Mouse (Mus musculus) forebrain, embryonic 13.5 days (tissue): ENCODE measurements around the gene Krt34. TPM values are rescaled to one million over a fixed set of nuclear protein-coding genes. Genes with fewer than 3 reads are reported as not detected.
A peak's percentile ranks its signal among the peaks of the same experiment; 100 is the strongest.

Experiments used
- ATAC-seq: fragments of 200-750 bp; cut with Nextera tagmentation; 2 replicates; pipeline ENCODE4 v1.8.0; 2017
- H3K27ac ChIP-seq: fragments of 300-500 bp; sonication (generic); 2 replicates; pipeline ENCODE4 v1.5.1; 2015; ENCODE audit warnings: inconsistent platforms, mild to moderate bottlenecking, moderate library complexity
- H3K27me3 ChIP-seq: fragments of 300-500 bp; sonication (generic); 2 replicates; pipeline ENCODE4 v1.6.1; 2015; ENCODE audit warnings: mild to moderate bottlenecking, inconsistent platforms
- H3K36me3 ChIP-seq: fragments of 300-500 bp; sonication (generic); 2 replicates; pipeline ENCODE4 v1.6.1; 2015; ENCODE audit warnings: mild to moderate bottlenecking, inconsistent platforms; ENCODE audit not compliant: poor library complexity, severe bottlenecking
- H3K4me1 ChIP-seq: fragments of 300-500 bp; sonication (generic); 2 replicates; pipeline ENCODE4 v1.6.1; 2015; ENCODE audit warnings: inconsistent platforms
- H3K4me2 ChIP-seq: fragments of 300-500 bp; sonication (generic); 2 replicates; pipeline ENCODE4 v1.6.1; 2015; ENCODE audit warnings: inconsistent platforms, mild to moderate bottlenecking, moderate library complexity
- H3K4me3 ChIP-seq: fragments of 300-500 bp; sonication (generic); 2 replicates; pipeline ENCODE4 v1.5.1; 2015; ENCODE audit warnings: mild to moderate bottlenecking, inconsistent platforms
- H3K9ac ChIP-seq: fragments of 300-500 bp; sonication (generic); 2 replicates; pipeline ENCODE4 v1.6.1; 2015; ENCODE audit warnings: mild to moderate bottlenecking, inconsistent platforms
- H3K9me3 ChIP-seq: fragments of 300-500 bp; sonication (generic); replicated peaks from 2 replicates; pipeline ENCODE4 v1.6.1; 2016; ENCODE audit warnings: inconsistent platforms
- WGBS: fragments of 180-500 bp; shearing (Covaris S2); methylation state at CpG from one replicate; pipeline ENCODE4 v1.1.7; 2015; 5-methylcytosine and 5-hydroxymethylcytosine counted together
- polyA plus RNA-seq: library from polyadenylated mRNA; unstranded; fragments of >200 nt; fragmentation: Nextera tagmentation; extraction: Ambion mirVana; gene quantifications from 2 replicates; pipeline ENCODE4 v1.2.1, GENCODE M21; 2015

Krt34 gene
- polyA plus RNA-seq, 1 experiment from 2014 or later, result not detected

GRCm38 (mm10) chr11:100029768-100030167 is 11.6 kb downstream of the Krt34 start, which contains the start of gene Krt33b:
Gene Krt33b (minus strand): TSS chr11:100029868.
- no peak for ATAC-seq
- no peak within 1 kb of the TSS for H3K9ac ChIP-seq
- H3K4me1 ChIP-seq, result no peaks in the 10 kb centered on the region
- no peaks in the 10 kb centered on the region for H3K27me3 ChIP-seq
- 87% methylated on average over 6 of the region's 6 CpGs for WGBS
- H3K27ac ChIP-seq, result no peak within 1 kb of the TSS
- no peaks in the 10 kb centered on the region for H3K36me3 ChIP-seq
- no peak within 1 kb of the TSS for H3K4me2 ChIP-seq
- no peak within 1 kb of the TSS for H3K4me3 ChIP-seq
- H3K9me3 ChIP-seq, result no peaks in the 10 kb centered on the region

DNA sequence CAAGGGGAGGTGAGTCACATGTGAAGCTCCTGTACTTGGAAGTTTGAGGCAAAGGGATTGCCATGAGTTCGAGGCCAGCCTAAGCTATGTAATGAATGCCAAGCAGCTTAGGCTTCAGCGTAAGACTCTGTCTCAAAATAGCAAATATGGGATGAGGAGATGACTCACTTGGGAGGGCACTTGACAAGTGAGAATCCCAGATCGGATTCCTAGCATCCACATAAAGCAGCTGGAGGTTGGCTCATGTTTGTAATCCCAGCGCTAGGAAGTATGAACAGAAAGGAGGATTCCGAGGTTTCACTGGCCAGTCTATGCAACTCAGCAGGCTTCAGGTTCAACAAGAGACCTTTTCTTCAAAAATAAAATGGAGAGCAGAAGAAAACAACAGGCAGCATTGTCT is 19.9 kb downstream of the Krt34 start:
- Histone ChIP-seq H3K27me3 (no peaks in the 10 kb centered on the region), H3K4me2 (no peak overlapping the region), H3K4me3 (no peak overlapping the region), H3K4me1 (no peaks in the 10 kb centered on the region), H3K27ac (no peak overlapping the region), H3K9ac (no peak overlapping the region), H3K36me3 (no peaks in the 10 kb centered on the region), H3K9me3 (no peaks in the 10 kb centered on the region)
- ATAC-seq, result no peak
- 86% methylated on average over 5 of the region's 5 CpGs for WGBS

DNA sequence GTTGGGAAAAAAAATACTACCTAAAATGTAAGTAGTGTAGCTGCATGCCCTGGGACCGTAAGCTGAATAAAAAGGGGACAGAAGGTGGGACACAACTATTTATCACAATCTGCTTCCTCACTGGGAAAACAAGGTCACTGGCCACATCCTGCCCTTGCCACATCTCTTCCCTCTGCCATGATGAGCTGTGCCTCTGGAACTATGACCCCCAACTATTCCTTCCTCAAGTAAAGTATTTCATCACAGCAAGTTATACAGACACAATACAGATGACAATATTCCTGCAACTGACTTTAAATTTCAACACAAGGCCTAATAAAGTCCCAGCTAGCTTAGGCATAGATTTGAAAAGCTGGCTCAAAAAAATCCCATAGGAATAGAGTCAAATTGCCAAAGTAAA is 21.9 kb downstream of the Krt34 start:
- Histone ChIP-seq H3K4me2 (no peak overlapping the region), H3K9ac (no peak overlapping the region), H3K36me3 (no peaks in the 10 kb centered on the region), H3K4me1 (no peaks in the 10 kb centered on the region), H3K9me3 (no peaks in the 10 kb centered on the region), H3K27me3 (no peaks in the 10 kb centered on the region), H3K27ac (no peak overlapping the region), H3K4me3 (no peak overlapping the region)
- ATAC-seq, result no peak
- 94% methylated on average over 1 of the region's 1 CpGs for WGBS

DNA sequence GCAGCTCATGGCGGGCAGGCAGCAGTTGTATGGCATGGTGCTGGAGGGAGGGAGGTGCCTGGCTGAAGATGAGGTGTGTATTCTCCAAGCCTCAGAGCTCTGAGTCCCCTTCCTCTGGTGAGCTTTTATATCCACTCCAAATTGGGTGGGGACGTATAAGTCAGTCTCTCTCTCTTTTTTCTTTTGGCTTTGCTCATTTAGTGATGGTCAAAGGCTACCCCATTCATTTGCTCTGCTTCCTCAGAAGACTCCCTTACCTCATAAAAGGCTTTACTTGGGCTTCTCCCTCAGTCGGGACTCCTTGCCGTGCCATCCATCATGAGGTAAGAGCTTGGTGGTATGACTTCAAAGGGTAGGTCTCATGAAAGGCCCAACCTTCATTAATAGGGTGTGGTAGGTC is 25.2 kb downstream of the Krt34 start, which contains the start of gene Krt33a:
TSS of gene Krt33a (minus strand) at position 101 of the 400 bp plus-strand sequence.
- no peaks in the 10 kb centered on the region for H3K4me1 ChIP-seq
- H3K4me3 ChIP-seq, result no peak within 1 kb of the TSS
- 92% methylated on average over 4 of the region's 4 CpGs for WGBS
- H3K36me3 ChIP-seq, result no peaks in the 10 kb centered on the region
- no peak for ATAC-seq
- no peak within 1 kb of the TSS for H3K4me2 ChIP-seq
- no peaks in the 10 kb centered on the region for H3K9me3 ChIP-seq
- H3K27me3 ChIP-seq, result no peaks in the 10 kb centered on the region
- no peak within 1 kb of the TSS for H3K9ac ChIP-seq
- H3K27ac ChIP-seq, result no peak within 1 kb of the TSS

DNA sequence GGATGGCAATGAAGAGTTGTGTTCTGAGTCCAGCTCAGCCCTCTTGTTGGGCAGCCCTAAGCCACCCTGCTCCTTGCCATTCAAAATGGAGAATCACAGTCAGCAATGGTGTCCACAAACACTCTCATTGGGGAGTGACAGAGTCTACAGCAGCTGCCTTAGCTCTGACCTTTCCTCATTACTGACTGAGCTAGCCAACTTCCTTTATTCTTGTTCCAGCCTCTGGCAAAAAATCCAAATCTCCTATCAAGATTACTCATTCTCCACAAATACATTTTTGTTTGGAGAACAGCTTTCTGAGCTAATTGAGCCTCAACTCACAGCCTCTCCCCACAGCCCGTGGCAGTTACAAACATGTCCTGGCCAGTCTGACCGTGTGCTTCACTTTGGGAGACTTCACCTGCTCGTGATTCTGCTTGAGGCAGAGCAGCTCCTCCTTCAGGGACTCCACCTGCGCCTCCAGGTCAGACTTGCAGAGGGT is 27.6 kb downstream of the Krt34 start:
- Histone ChIP-seq H3K4me2 (no peak overlapping the region), H3K36me3 (no peaks in the 10 kb centered on the region), H3K9ac (no peak overlapping the region), H3K4me3 (no peak overlapping the region), H3K9me3 (no peaks in the 10 kb centered on the region), H3K4me1 (no peaks in the 10 kb centered on the region), H3K27ac (no peak overlapping the region), H3K27me3 (no peaks in the 10 kb centered on the region)
- WGBS, result 83% methylated on average over 4 of the region's 4 CpGs
- no peak for ATAC-seq

DNA sequence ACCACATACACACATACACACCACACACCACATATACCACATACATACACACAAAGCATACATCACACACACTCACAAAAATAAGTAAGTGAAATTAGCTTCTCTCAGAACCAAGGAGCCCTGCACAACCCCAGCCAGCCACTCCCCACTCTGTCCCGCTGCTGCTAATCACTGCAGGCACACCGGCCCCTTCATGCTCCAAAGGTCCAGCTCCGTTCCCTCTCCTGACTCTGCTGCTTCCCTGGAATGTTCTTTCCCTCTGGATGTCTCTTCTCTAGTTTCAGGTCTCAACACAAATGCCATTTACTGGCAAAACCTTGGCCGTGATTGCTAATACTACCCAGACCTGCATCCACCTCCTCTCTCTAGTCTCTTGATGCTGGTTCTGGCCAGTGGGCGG is 30.7 kb downstream of the Krt34 start:
- H3K4me2 ChIP-seq, result no peak overlapping the region
- H3K9ac ChIP-seq, result no peak overlapping the region
- no peaks in the 10 kb centered on the region for H3K4me1 ChIP-seq
- no peaks in the 10 kb centered on the region for H3K27me3 ChIP-seq
- H3K36me3 ChIP-seq, result no peaks in the 10 kb centered on the region
- no peak overlapping the region for H3K27ac ChIP-seq
- no peak overlapping the region for H3K4me3 ChIP-seq
- no peaks in the 10 kb centered on the region for H3K9me3 ChIP-seq
- ATAC-seq, result no peak
- 87% methylated on average over 5 of the region's 5 CpGs for WGBS

- Histone ChIP-seq H3K4me1 (no peaks in the 10 kb centered on the region), H3K9ac (no peak overlapping the region), H3K27me3 (no peaks in the 10 kb centered on the region), H3K27ac (no peak overlapping the region), H3K9me3 (no peaks in the 10 kb centered on the region), H3K4me2 (no peak overlapping the region), H3K36me3 (no peaks in the 10 kb centered on the region), H3K4me3 (no peak overlapping the region)
- ATAC-seq, result no peak
- WGBS, result 84% methylated on average over 5 of the region's 5 CpGs
Measured at GRCm38 (mm10) chr11:100008336-100008735, 33.0 kb downstream of the Krt34 start.

DNA sequence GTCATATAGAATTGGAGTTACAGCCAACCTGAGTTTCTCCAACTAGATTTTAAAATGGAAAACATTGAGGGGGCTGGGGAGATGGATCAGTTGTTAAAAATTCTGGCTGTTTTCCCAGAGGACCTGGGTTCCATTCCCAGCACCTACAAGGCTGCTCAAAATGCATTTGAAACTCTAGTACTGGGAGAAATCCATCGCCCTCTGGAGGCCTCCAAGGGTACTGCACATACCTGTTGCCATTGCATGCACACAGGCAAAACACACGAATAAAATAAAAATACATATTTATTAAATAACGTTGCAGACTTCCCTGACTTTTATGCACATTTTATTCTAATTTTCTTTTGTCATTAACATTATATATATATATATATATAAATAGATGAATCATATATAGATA is 34.7 kb downstream of the Krt34 start:
- H3K27me3 ChIP-seq, result no peaks in the 10 kb centered on the region
- no peak overlapping the region for H3K9ac ChIP-seq
- WGBS, result 59% methylated on average over 3 of the region's 3 CpGs
- ATAC-seq, result no peak
- H3K4me3 ChIP-seq, result no peak overlapping the region
- H3K4me2 ChIP-seq, result no peak overlapping the region
- no peaks in the 10 kb centered on the region for H3K36me3 ChIP-seq
- no peaks in the 10 kb centered on the region for H3K4me1 ChIP-seq
- H3K27ac ChIP-seq, result no peak overlapping the region
- H3K9me3 ChIP-seq, result 0 out of 2 replicates have a peak, but pooled peaks cover 2% of the 10 kb centered on the region

DNA sequence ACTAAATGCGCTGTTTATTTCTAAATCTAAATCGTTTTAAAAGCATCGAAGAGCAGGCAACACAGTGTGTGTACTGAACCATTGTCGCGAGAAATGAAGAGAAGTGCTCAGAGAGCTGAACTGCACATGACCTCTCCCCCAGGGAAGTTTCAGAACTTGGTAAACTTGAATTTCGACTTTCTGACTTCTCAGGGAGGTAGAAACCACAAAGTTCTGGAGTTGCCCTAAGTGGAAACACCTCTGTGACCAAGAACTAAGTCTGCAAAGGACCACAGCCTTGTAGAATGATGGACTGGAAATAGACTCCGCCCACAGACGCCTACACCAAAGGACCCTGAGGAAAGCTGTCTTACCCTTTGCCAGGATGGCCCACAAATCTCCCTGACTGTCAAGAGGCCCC is 35.4 kb downstream of the Krt34 start:
- Histone ChIP-seq H3K4me1 (no peaks in the 10 kb centered on the region), H3K4me2 (no peak overlapping the region), H3K9me3 (0 out of 2 replicates have a peak, but pooled peaks cover 4% of the 10 kb centered on the region), H3K9ac (no peak overlapping the region), H3K27ac (no peak overlapping the region), H3K4me3 (no peak overlapping the region), H3K27me3 (no peaks in the 10 kb centered on the region), H3K36me3 (no peaks in the 10 kb centered on the region)
- whole genome bisulfite sequencing, result 90% methylated on average over 8 of the region's 8 CpGs
- no peak for ATAC-seq

GRCm38 (mm10) chr11:100004846-100005245 is 36.5 kb downstream of the Krt34 start:
- H3K27me3 ChIP-seq, result no peaks in the 10 kb centered on the region
- no peak for ATAC-seq
- no peaks in the 10 kb centered on the region for H3K36me3 ChIP-seq
- WGBS, result 31% methylated on average over 6 of the region's 6 CpGs
- no peak overlapping the region for H3K4me3 ChIP-seq
- no peak overlapping the region for H3K9ac ChIP-seq
- H3K4me2 ChIP-seq, result no peak overlapping the region
- 0 out of 2 replicates have a peak, but pooled peaks cover 4% of the 10 kb centered on the region for H3K9me3 ChIP-seq
- no peaks in the 10 kb centered on the region for H3K4me1 ChIP-seq
- no peak overlapping the region for H3K27ac ChIP-seq

DNA sequence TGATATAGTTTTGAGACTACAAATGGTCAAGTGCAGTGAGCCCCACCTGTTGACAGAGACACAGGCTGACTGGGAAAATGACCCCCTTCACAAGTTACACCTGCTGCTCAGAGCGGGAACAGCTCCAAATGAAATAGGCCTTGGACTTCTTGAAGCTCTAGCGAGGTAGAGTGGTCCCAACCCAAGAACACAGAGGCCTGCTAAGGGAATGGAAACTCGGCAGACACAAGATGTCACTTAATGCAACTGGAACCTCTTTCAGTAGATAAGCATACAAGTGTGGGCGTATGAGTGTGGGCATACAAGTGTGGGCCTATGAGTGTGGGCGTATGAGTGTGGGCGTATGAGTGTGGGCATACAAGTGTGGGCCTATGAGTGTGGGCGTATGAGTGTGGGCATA is 42.3 kb downstream of the Krt34 start:
- H3K27ac ChIP-seq, result no peak overlapping the region
- H3K27me3 ChIP-seq, result peaks cover 14% of the 10 kb centered on the region; the same call in 1 of the 2 replicates
- no peak for ATAC-seq
- 92% methylated on average over 7 of the region's 7 CpGs for WGBS
- H3K4me1 ChIP-seq, result no peaks in the 10 kb centered on the region
- no peaks in the 10 kb centered on the region for H3K36me3 ChIP-seq
- no peak overlapping the region for H3K9ac ChIP-seq
- H3K4me2 ChIP-seq, result no peak overlapping the region
- H3K9me3 ChIP-seq, result 0 out of 2 replicates have a peak, but pooled peaks cover 4% of the 10 kb centered on the region
- H3K4me3 ChIP-seq, result no peak overlapping the region

- ATAC-seq, result no peak
- Histone ChIP-seq H3K36me3 (no peaks in the 10 kb centered on the region), H3K4me2 (no peak overlapping the region), H3K9ac (no peak overlapping the region), H3K4me1 (no peaks in the 10 kb centered on the region), H3K27ac (no peak overlapping the region), H3K4me3 (no peak overlapping the region), H3K27me3 (peaks cover 27% of the 10 kb centered on the region), H3K9me3 (no peaks in the 10 kb centered on the region)
- WGBS, result 65% methylated on average over 4 of the region's 4 CpGs
Measured at GRCm38 (mm10) chr11:99994384-99994661, 47.0 kb downstream of the Krt34 start.

- Histone ChIP-seq H3K27me3 (peaks cover 27% of the 10 kb centered on the region), H3K4me2 (peak within 1 kb of the TSS; percentile 40), H3K27ac (no peak within 1 kb of the TSS), H3K4me1 (no peaks in the 10 kb centered on the region), H3K9me3 (no peaks in the 10 kb centered on the region), H3K4me3 (0 out of 2 replicates have a peak within 1 kb of the TSS, but pooled peaks have one; percentile 9), H3K9ac (no peak within 1 kb of the TSS), H3K36me3 (no peaks in the 10 kb centered on the region)
- WGBS, result 37% methylated on average over 21 of the region's 26 CpGs
- ATAC-seq, result no peak
Measured at GRCm38 (mm10) chr11:99993620-99994383, 47.6 kb downstream of the Krt34 start, which contains the start of gene Krtap17-1. Gene Krtap17-1 (minus strand): TSS chr11:99993994.
